Mouse (Mus musculus): ENCODE measurements around the gene Gm42372.
A peak's percentile ranks its signal among the peaks of the same experiment; 100 is the strongest.

The Gm42372 gene

GRCm38 (mm10) chr7:16990006-16990744 lies 7.3 kb downstream of the Gm42372 start:
- peak; percentile 24; the same call in 1 of the 2 replicates for TF ChIP-seq GATA4 (IDR thresholded peaks at IDR 0.05; ENCODE audit: insufficient replicate concordance, low read length)

GRCm38 (mm10) chr7:16991681-16992450 lies 9.0 kb downstream of the Gm42372 start:
- TF ChIP-seq GATA4 (IDR thresholded peaks at IDR 0.05; ENCODE audit: insufficient replicate concordance, low read length), result no peak

- TF ChIP-seq GATA4 (IDR thresholded peaks at IDR 0.05; ENCODE audit: insufficient replicate concordance, low read length), result no peak
Observed at GRCm38 (mm10) chr7:16992451-16992807, 9.5 kb downstream of the Gm42372 start, which contains the start of gene Ccdc8. TSS of gene Ccdc8 (plus strand) at chr7:16992708.

GRCm38 (mm10) chr7:16993651-16994399 lies 10.9 kb downstream of the Gm42372 start:
- no peak for TF ChIP-seq GATA4 (IDR thresholded peaks at IDR 0.05; ENCODE audit: insufficient replicate concordance, low read length)

- TF ChIP-seq GATA4 (IDR thresholded peaks at IDR 0.05; ENCODE audit: insufficient replicate concordance, low read length), result no peak
Observed at GRCm38 (mm10) chr7:16994400-16994799, 11.5 kb downstream of the Gm42372 start.

GRCm38 (mm10) chr7:16995345-16995744 lies 12.5 kb downstream of the Gm42372 start:
- TF ChIP-seq GATA4 (IDR thresholded peaks at IDR 0.05; ENCODE audit: insufficient replicate concordance, low read length), result no peak

GRCm38 (mm10) chr7:16999233-16999632 lies 16.3 kb downstream of the Gm42372 start:
- peak; percentile 71; the same call in 1 of the 2 replicates for TF ChIP-seq GATA4 (IDR thresholded peaks at IDR 0.05; ENCODE audit: insufficient replicate concordance, low read length)

- TF ChIP-seq GATA4 (IDR thresholded peaks at IDR 0.05; ENCODE audit: insufficient replicate concordance, low read length), result no peak
Observed at GRCm38 (mm10) chr7:16999650-17000049, 16.8 kb downstream of the Gm42372 start.

GRCm38 (mm10) chr7:17002375-17003195 lies 19.7 kb downstream of the Gm42372 start:
- TF ChIP-seq GATA4 (IDR thresholded peaks at IDR 0.05; ENCODE audit: insufficient replicate concordance, low read length), result no peak

- TF ChIP-seq GATA4 (IDR thresholded peaks at IDR 0.05; ENCODE audit: insufficient replicate concordance, low read length), result no peak
Observed at GRCm38 (mm10) chr7:17003230-17003960, 20.5 kb downstream of the Gm42372 start.

- no peak for TF ChIP-seq GATA4 (IDR thresholded peaks at IDR 0.05; ENCODE audit: insufficient replicate concordance, low read length)
Observed at GRCm38 (mm10) chr7:17004716-17005115, 21.8 kb downstream of the Gm42372 start.

GRCm38 (mm10) chr7:17007300-17007699 lies 24.4 kb downstream of the Gm42372 start:
- peak; percentile 67; the same call in 1 of the 2 replicates for TF ChIP-seq GATA4 (IDR thresholded peaks at IDR 0.05; ENCODE audit: insufficient replicate concordance, low read length)

GRCm38 (mm10) chr7:17009326-17010009 lies 26.6 kb downstream of the Gm42372 start:
- TF ChIP-seq GATA4 (IDR thresholded peaks at IDR 0.05; ENCODE audit: insufficient replicate concordance, low read length), result no peak

- no peak for TF ChIP-seq GATA4 (IDR thresholded peaks at IDR 0.05; ENCODE audit: insufficient replicate concordance, low read length)
Observed at GRCm38 (mm10) chr7:17010010-17010347, 27.1 kb downstream of the Gm42372 start.

Measured in liver, adult (tissue).